Mouse (Mus musculus) heart, embryonic 12.5 days (tissue): Measurements from ENCODE around the gene Oaz3. TPM values are rescaled to one million over a fixed set of nuclear protein-coding genes. Genes with fewer than 3 reads are reported as not detected.

Experiments
- ATAC-seq: fragments of 200-750 bp; cut with Nextera tagmentation; 2 replicates; pipeline ENCODE4 v1.8.0; 2017; ENCODE audit warnings: moderate TSS enrichment, moderate library complexity; ENCODE audit not compliant: insufficient number of reproducible peaks, low FRiP score
- H3K27ac ChIP-seq: fragments of 300-500 bp; sonication (generic); 2 replicates; pipeline ENCODE4 v1.5.1; 2016; ENCODE audit warnings: mild to moderate bottlenecking, moderate library complexity; ENCODE audit not compliant: poor library complexity, severe bottlenecking
- H3K27me3 ChIP-seq: fragments of 300-500 bp; sonication (generic); replicated peaks from 2 replicates; pipeline ENCODE4 v1.6.1; 2016; ENCODE audit warnings: mild to moderate bottlenecking, moderate library complexity
- H3K36me3 ChIP-seq: fragments of 300-500 bp; sonication (generic); 2 replicates; pipeline ENCODE4 v1.6.1; 2016; ENCODE audit warnings: mild to moderate bottlenecking, moderate library complexity
- H3K4me1 ChIP-seq: fragments of 300-500 bp; sonication (generic); replicated peaks from 2 replicates; pipeline ENCODE4 v1.6.1; 2016; ENCODE audit warnings: mild to moderate bottlenecking
- H3K4me2 ChIP-seq: fragments of 300-500 bp; sonication (generic); 2 replicates; pipeline ENCODE4 v1.6.1; 2016; ENCODE audit warnings: mild to moderate bottlenecking, moderate library complexity
- H3K4me3 ChIP-seq: fragments of 300-500 bp; sonication (generic); 2 replicates; pipeline ENCODE4 v1.5.1; 2016; ENCODE audit warnings: mild to moderate bottlenecking
- H3K9ac ChIP-seq: fragments of 300-500 bp; sonication (generic); 2 replicates; pipeline ENCODE4 v1.6.1; 2016; ENCODE audit warnings: mild to moderate bottlenecking, moderate library complexity
- H3K9me3 ChIP-seq: fragments of 300-500 bp; sonication (generic); replicated peaks from 2 replicates; pipeline ENCODE4 v1.6.1; 2016; ENCODE audit warnings: mild to moderate bottlenecking, moderate library complexity
- WGBS: fragments of 180-500 bp; shearing (Covaris S2); methylation state at CpG from one replicate; pipeline ENCODE4 v1.1.7; 2016; 5-methylcytosine and 5-hydroxymethylcytosine counted together
- polyA plus RNA-seq: library from polyadenylated mRNA; unstranded; fragments of >200 nt; fragmentation: Nextera tagmentation; extraction: Ambion mirVana; gene quantifications from 2 replicates; pipeline ENCODE4 v1.2.1, GENCODE M21; 2016

Oaz3 gene
- polyA plus RNA-seq, 1 experiment from 2014 or later: 0.57 TPM

DNA sequence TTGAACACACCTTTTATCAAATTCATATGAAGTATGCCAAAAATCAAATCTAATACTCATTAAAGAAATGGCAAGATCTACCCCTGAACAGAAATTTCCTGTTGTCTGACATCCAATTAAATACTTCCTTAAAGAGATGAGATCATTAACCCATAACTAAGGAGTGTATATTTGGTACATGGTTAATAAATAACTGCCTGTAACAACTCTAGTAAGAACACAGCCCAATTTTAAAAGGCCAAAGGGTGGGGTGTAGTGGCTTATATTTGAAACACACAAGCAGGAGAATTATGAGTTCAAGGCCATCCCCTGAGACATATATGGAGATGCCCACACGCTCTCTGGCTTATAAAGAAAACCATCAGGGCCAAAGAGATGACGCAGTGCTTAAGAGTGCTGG is 5.7 kb upstream of the Oaz3 start:
- no peak overlapping the region for H3K4me3 ChIP-seq
- 94% methylated on average over 2 of the region's 2 CpGs for WGBS
- ATAC-seq: no peak
- H3K9ac ChIP-seq: no peak overlapping the region
- no peak overlapping the region for H3K4me2 ChIP-seq
- H3K27ac ChIP-seq: no peak overlapping the region
- H3K36me3 ChIP-seq: peaks cover 52% of the 10 kb centered on the region
- H3K4me1 ChIP-seq: peaks cover 1% of the 10 kb centered on the region
- no peaks in the 10 kb centered on the region for H3K9me3 ChIP-seq
- H3K27me3 ChIP-seq: no peaks in the 10 kb centered on the region

DNA sequence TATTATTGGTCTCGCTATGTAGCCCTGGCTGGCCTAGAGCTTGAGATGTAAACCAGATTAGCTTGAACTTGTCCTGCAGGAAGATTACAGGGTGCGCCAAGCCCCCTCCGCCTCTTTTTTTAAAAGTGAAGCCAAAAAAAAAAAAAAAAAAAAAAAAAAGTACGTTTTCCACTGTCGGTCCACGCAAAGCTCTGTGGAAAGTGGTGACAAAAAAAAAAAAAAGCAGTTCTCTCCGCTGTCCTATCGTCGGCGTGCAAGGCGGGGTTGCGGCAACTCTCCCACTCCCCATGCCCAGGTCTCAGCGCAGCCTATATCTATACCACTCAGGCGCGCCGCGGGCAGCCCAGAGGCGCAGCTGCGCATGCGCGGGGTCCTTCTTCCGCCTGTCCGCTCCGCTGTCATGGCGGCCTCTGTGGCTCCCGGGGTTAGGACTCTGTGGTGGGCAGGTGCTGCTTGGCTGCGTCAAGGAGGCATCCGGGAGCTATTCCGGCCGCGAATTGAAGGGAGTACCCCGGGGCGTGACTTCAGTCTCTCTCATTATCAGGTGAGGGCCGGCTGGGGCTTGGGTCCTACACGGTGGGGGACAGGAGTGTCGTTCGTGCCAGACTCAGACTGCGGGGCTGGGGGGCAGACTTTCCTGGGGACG is 641 bp downstream of the Oaz3 start, which contains the start of gene Mrpl9:
Gene Mrpl9, plus strand, starts transcription at position 368 of the 646 bp plus-strand sequence.
- under 1% methylated on average over 39 of the region's 39 CpGs for WGBS
- Histone ChIP-seq H3K4me1 (peaks cover 7% of the 10 kb centered on the region), H3K36me3 (peaks cover 35% of the 10 kb centered on the region), H3K9me3 (no peaks in the 10 kb centered on the region), H3K9ac (peak within 1 kb of the TSS; percentile 94), H3K4me3 (peak within 1 kb of the TSS; percentile 85), H3K27me3 (peaks cover 12% of the 10 kb centered on the region), H3K4me2 (peak within 1 kb of the TSS; percentile 92), H3K27ac (peak within 1 kb of the TSS; percentile 55)
- peak; percentile 96 for ATAC-seq

DNA sequence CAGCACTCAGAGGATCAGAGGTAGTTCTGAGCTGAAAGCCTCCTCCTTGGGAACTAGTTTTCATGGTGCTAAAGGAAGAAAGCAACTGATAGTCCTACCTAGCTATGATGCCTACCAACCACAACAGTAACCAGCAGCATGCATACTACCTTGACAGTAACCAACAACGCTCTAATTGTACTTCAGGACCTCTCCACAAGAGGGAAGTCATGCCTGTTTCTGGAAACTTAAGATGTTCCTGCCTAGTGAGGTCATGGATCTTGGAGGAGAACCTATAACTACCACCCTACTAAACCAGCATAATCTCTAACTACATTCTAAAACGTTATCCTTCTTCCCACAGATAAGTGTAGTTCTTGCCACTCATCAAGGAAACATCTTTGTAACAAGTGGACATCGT is 2.5 kb downstream of the Oaz3 start:
- Histone ChIP-seq H3K4me3 (no peak overlapping the region), H3K36me3 (peaks cover 16% of the 10 kb centered on the region), H3K9me3 (no peaks in the 10 kb centered on the region), H3K4me1 (peaks cover 7% of the 10 kb centered on the region), H3K27me3 (peaks cover 12% of the 10 kb centered on the region), H3K27ac (no peak overlapping the region), H3K4me2 (no peak overlapping the region), H3K9ac (no peak overlapping the region)
- WGBS: 37% methylated on average over 3 of the region's 3 CpGs
- no peak for ATAC-seq

DNA sequence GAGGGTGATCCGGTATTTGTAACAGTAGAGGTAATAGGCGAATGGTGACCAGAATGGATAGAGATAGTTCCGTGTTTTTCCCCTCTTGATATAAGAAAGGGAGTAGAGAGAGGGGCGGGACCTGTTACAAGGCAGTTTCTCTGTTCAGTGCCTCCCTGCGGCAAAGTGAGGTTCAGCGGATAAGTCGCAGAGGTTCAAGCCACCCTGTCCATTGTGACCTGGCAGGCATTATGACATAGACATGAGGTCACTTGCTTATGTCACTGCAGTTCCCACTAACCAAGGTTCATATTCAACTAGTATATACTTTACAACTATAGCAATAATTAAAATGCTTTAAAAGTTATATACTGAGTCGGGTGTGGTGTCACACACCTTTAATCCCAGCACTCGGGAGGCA is 7.3 kb downstream of the Oaz3 start:
- no peaks in the 10 kb centered on the region for H3K36me3 ChIP-seq
- WGBS: 76% methylated on average over 9 of the region's 9 CpGs
- no peak overlapping the region for H3K27ac ChIP-seq
- peaks cover 12% of the 10 kb centered on the region for H3K27me3 ChIP-seq
- no peak overlapping the region for H3K9ac ChIP-seq
- no peaks in the 10 kb centered on the region for H3K9me3 ChIP-seq
- H3K4me3 ChIP-seq: no peak overlapping the region
- no peak for ATAC-seq
- no peak overlapping the region for H3K4me2 ChIP-seq
- no peaks in the 10 kb centered on the region for H3K4me1 ChIP-seq

DNA sequence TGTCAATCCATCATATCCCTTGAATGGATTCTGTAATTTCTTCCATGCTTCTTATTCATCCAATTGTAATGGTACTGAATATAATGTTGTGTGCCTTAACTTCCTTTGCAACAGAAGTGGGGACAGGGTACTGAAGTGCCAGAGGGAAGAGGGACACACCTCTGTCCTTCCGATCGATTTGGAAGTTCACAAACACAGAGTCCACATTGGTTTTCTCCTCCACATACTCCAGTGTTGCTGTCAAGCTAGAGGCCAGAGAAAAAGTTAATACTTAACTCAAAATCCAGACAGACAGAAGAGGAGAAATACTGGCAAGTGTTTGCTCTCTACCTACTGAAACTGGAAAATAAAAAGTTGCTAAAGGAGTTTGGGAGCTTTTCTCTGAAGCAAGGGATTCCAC is 9.4 kb downstream of the Oaz3 start:
- no peaks in the 10 kb centered on the region for H3K36me3 ChIP-seq
- no peak overlapping the region for H3K4me2 ChIP-seq
- no peak overlapping the region for H3K9ac ChIP-seq
- H3K4me1 ChIP-seq: no peaks in the 10 kb centered on the region
- 84% methylated on average over 2 of the region's 2 CpGs for WGBS
- no peak for ATAC-seq
- no peak overlapping the region for H3K27ac ChIP-seq
- no peaks in the 10 kb centered on the region for H3K9me3 ChIP-seq
- H3K27me3 ChIP-seq: peaks cover 2% of the 10 kb centered on the region; the same call in 1 of the 2 replicates
- no peak overlapping the region for H3K4me3 ChIP-seq

DNA sequence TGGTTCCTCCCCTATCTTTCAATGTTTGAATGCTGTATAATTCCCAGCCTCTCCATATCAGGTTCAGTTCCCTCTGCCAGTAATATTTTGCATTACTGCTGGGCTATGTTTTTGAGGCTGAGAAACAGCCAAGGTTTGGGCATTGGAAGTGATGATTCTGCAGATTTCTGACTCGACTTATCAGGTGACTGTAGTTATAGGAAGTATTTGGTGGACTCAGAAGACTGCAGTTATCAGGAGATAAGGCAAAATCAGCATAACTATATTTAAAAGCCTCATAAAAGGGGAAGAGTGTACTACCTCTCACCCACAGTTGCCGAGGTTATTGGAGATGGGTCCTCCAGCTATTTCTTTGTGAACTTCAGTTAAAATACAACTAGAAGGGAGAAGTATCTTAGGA is 12.7 kb downstream of the Oaz3 start:
- Histone ChIP-seq H3K36me3 (no peaks in the 10 kb centered on the region), H3K9ac (no peak overlapping the region), H3K4me3 (no peak overlapping the region), H3K27me3 (no peaks in the 10 kb centered on the region), H3K4me1 (no peaks in the 10 kb centered on the region), H3K27ac (no peak overlapping the region), H3K9me3 (no peaks in the 10 kb centered on the region), H3K4me2 (no peak overlapping the region)
- WGBS: 54% methylated on average over 2 of the region's 2 CpGs
- no peak for ATAC-seq

DNA sequence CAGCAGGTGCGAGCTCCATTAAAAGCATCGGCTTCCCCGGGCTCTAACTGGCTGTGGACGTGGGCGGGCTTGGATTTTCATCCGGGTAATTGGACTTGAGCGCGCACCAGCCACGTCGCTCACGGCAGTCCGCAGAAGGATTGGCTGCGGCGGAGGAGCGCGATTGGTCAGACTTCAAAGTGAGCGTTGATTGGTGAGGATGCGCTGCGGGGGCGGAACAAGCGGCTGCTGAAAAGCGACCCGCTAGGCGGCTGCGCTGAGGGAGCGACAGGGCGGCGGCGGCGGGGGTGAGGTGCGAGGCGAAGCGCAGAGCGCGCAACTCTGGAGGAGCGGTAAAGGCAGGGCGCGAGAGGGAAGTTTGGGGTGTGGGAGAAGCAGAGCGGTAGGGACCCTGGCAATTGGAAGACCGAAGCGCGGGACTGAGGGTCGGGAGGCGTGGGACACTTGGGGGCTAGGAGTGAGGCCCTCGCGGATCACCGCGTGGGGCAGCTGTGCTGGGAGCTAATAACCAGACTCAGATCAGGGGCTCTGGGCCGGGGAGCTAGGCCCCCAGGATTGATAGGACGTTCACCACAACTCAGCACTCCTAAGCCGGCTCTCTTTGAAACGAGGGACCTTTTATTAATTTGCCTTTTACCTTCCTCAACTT is 30.6 kb downstream of the Oaz3 start, which contains the start of gene Tdrkh:
Gene Tdrkh, plus strand, starts transcription at position 243 of the 649 bp plus-strand sequence.
- Histone ChIP-seq H3K36me3 (no peaks in the 10 kb centered on the region), H3K9ac (peak within 1 kb of the TSS; percentile 22; the same call in 1 of the 2 replicates), H3K4me1 (peaks cover 3% of the 10 kb centered on the region; the same call in 1 of the 2 replicates), H3K4me3 (peak within 1 kb of the TSS; percentile 54), H3K27ac (no peak within 1 kb of the TSS), H3K27me3 (peaks cover 5% of the 10 kb centered on the region), H3K9me3 (no peaks in the 10 kb centered on the region), H3K4me2 (peak within 1 kb of the TSS; percentile 78)
- ATAC-seq: peak; percentile 98
- WGBS: 8% methylated on average over 52 of the region's 52 CpGs

DNA sequence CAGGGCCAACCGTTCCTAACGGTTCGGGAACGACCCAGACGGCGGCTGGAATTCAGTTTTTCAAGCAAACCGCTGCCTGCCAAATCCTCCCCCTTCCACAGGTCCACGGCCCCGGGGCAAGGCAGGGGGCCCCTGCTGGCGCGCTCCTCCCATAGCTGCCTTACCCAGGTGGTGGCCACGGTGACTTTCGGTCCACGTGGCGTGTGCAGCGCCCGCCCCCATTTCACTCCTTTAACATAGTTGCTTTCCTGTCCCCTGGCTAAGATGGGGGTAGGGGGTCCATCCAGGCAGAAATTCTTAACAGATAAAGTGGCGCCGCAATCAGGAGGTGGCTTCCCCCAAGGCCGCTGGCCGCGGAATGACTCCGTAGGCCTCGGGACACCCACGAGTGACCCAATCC is 31.2 kb downstream of the Oaz3 start:
- H3K4me3 ChIP-seq: peak overlapping the region; percentile 54
- peaks cover 5% of the 10 kb centered on the region for H3K27me3 ChIP-seq
- no peak overlapping the region for H3K27ac ChIP-seq
- peak overlapping the region; percentile 78 for H3K4me2 ChIP-seq
- no peaks in the 10 kb centered on the region for H3K9me3 ChIP-seq
- H3K9ac ChIP-seq: peak overlapping the region; percentile 5; the same call in 1 of the 2 replicates
- 10% methylated on average over 25 of the region's 25 CpGs for WGBS
- ATAC-seq: 0 out of 2 replicates have a peak, but pooled peaks have one; percentile 13
- H3K4me1 ChIP-seq: peaks cover 3% of the 10 kb centered on the region; the same call in 1 of the 2 replicates
- H3K36me3 ChIP-seq: no peaks in the 10 kb centered on the region

DNA sequence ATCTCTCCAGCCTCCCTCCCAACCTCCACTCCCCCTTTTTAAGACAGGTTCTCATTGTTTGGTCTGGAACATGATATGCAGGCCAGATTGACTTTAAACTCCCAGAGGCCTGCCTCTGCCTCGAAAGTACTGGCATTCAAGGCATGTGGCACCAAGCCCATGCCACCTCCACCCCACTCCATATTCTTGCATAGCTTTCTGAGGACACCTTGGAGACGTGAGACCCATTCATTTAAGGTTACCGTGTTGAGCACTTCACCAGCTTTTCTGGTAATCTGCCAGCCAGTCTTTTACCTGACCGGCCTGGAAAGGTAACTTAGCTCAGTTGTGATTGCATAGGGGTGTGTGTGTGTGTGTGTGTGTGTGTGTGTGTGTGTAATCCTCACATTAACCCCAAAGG is 38.2 kb downstream of the Oaz3 start:
- Histone ChIP-seq H3K4me1 (no peaks in the 10 kb centered on the region), H3K27me3 (peaks cover 50% of the 10 kb centered on the region), H3K9me3 (no peaks in the 10 kb centered on the region), H3K27ac (no peak overlapping the region), H3K36me3 (no peaks in the 10 kb centered on the region), H3K9ac (no peak overlapping the region), H3K4me2 (no peak overlapping the region), H3K4me3 (no peak overlapping the region)
- no peak for ATAC-seq
- 60% methylated on average over 4 of the region's 4 CpGs for WGBS

DNA sequence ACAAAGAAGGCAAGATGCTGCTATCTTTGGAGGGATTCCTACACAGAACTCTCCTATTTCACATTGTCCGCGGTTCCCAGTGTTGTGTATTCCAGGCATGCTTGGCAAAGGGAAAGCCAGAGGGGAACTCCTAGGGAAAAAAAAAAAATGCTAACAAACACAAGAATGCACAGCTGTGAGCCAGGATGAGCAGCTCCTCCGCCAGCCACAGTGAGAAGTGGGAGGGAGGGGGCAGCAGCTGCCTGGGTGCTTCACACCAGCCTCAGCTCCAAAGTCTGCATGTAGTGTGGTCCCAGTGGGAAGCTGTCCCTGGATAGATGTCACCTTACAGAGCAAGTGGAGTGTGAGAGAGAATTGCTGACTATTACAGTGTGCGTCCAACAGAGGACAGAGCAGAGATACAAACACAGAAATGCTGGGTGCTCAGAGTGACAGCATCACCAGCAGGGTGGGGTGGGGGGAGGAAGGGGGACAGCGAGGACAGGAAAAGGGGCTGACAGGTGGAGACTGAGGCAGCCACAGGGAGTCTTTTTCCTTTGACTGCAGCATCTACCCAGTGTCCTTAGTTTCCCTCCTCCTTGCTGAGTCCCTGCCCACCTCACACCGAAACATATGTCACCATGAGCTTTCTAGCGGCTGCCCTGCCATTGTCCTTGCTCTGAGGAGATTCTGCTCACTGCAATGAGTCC is 39.2 kb downstream of the Oaz3 start:
- ATAC-seq: no peak
- 21% methylated on average over 7 of the region's 7 CpGs for WGBS
- Histone ChIP-seq H3K27me3 (peaks cover 61% of the 10 kb centered on the region), H3K9me3 (no peaks in the 10 kb centered on the region), H3K9ac (no peak overlapping the region), H3K4me2 (no peak overlapping the region), H3K4me3 (no peak overlapping the region), H3K36me3 (no peaks in the 10 kb centered on the region), H3K4me1 (peaks cover under 1% of the 10 kb centered on the region; the same call in 1 of the 2 replicates), H3K27ac (no peak overlapping the region)

DNA sequence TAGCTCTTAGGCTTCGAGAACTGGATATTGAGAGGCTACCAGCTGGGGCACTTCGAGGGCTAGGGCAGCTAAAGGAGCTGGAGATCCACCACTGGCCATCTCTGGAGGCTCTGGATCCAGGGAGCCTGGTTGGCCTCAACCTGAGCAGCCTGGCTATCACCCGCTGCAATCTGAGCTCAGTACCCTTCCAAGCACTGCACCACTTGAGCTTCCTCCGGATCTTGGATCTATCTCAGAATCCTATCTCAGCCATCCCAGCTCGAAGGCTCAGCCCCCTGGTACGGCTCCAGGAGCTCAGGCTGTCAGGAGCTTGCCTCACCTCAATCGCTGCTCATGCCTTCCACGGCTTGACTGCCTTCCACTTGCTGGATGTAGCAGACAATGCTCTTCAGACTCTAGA is 41.3 kb downstream of the Oaz3 start:
- 43% methylated on average over 8 of the region's 8 CpGs for WGBS
- H3K4me3 ChIP-seq: no peak overlapping the region
- H3K27ac ChIP-seq: no peak overlapping the region
- H3K9ac ChIP-seq: no peak overlapping the region
- H3K36me3 ChIP-seq: no peaks in the 10 kb centered on the region
- peaks cover 5% of the 10 kb centered on the region; the same call in 1 of the 2 replicates for H3K4me1 ChIP-seq
- no peak for ATAC-seq
- H3K27me3 ChIP-seq: peaks cover 80% of the 10 kb centered on the region
- H3K9me3 ChIP-seq: no peaks in the 10 kb centered on the region
- no peak overlapping the region for H3K4me2 ChIP-seq
